Mouse (Mus musculus) gastrocnemius, postnatal 4 days (tissue): ENCODE measurements around the gene Keap1. TPM values are rescaled to one million over a fixed set of nuclear protein-coding genes. Genes with fewer than 3 reads are reported as not detected.

Source experiments
- total RNA-seq, 2 experiments: library from RNA; stranded (reverse); gene quantifications; 2 replicates each; pipeline ENCODE4 v1.2.3; 2021

Keap1 gene
- total RNA-seq, 2 experiments from 2014 or later, result 52.2 to 55.0 TPM

Other genes with a start within 250 kb of the Keap1 start
- gene Mrpl4, start 236.6 kb downstream of the Keap1 start, total RNA-seq, result 10 to 100 TPM; 42.7 to 49.2 TPM
- gene Icam1, start 223.4 kb downstream of the Keap1 start, total RNA-seq, result 1 to 10 TPM; 5.4 to 6.7 TPM
- gene Icam4, start 210.0 kb downstream of the Keap1 start, total RNA-seq, result not detected
- gene Icam5, start 207.3 kb downstream of the Keap1 start, total RNA-seq, result under 1 TPM in 1 of 2 experiments, not detected in 1; 0.08 TPM
- not detected for gene Zglp1, start 172.3 kb downstream of the Keap1 start, total RNA-seq
- gene Gm49373, start 166.3 kb downstream of the Keap1 start, total RNA-seq, result under 1 TPM; 0.29 to 0.59 TPM
- gene Fdx1l, start 165.7 kb downstream of the Keap1 start, total RNA-seq, result 10 to 100 TPM; 28.6 to 31.6 TPM
- 1 to 10 TPM; 1.3 to 1.7 TPM for gene Gm38431, start 147.4 kb downstream of the Keap1 start, total RNA-seq
- gene Raver1, start 147.4 kb downstream of the Keap1 start, total RNA-seq, result 10 to 100 TPM; 33.0 to 37.3 TPM
- gene Tyk2, start 108.1 kb downstream of the Keap1 start, total RNA-seq, result 1 to 10 TPM; 9.3 TPM
- gene Cdc37, start 89.4 kb downstream of the Keap1 start, total RNA-seq, result 100 to 1,000 TPM; 160 to 163 TPM
- 10 to 100 TPM; 11.6 to 13.8 TPM for gene Pde4a, start 73.6 kb downstream of the Keap1 start, total RNA-seq
- gene S1pr5, start 9.1 kb upstream of the Keap1 start, total RNA-seq, result under 1 TPM; 0.26 to 0.32 TPM
- gene Atg4d, start 25.9 kb upstream of the Keap1 start, total RNA-seq, result 10 to 100 TPM; 28.0 to 30.0 TPM
- 10 to 100 TPM; 18.1 to 21.3 TPM for gene Kri1, start 48.6 kb upstream of the Keap1 start, total RNA-seq
- gene Cdkn2d, start 52.0 kb upstream of the Keap1 start, total RNA-seq, result 10 to 100 TPM; 20.5 to 24.0 TPM
- not detected for gene Ap1m2, start 73.0 kb upstream of the Keap1 start, total RNA-seq
- 100 to 1,000 TPM; 139 to 151 TPM for gene Slc44a2, start 81.3 kb upstream of the Keap1 start, total RNA-seq
- 10 to 100 TPM; 65.2 to 75.5 TPM for gene Ilf3, start 128.5 kb upstream of the Keap1 start, total RNA-seq
- gene Qtrt1, start 172.5 kb upstream of the Keap1 start, total RNA-seq, result 10 to 100 TPM; 15.1 to 18.5 TPM
- 10 to 100 TPM; 75.0 to 86.0 TPM for gene Dnm2, start 185.5 kb upstream of the Keap1 start, total RNA-seq